ENCODE assay signal across 8 mouse cellular contexts in genomic region chrX:50599780-50600179, GRCm38 (mm10).
DNase-seq lines count a peak whose midpoint lies in the region; ATAC-seq lines count a peak whose summit lies in the region.

No protein-coding gene starts in this region.

- no peaks in the 10 kb centered on the region for H3K27me3 ChIP-seq in heart, embryonic 14.5 days (ENCODE audit: control insufficient read depth, insufficient read depth, low read length)
- H3K27me3 ChIP-seq in limb, embryonic 11.5 days (ENCODE audit: control insufficient read depth, insufficient read depth, low read length), result no peaks in the 10 kb centered on the region
- H3K27me3 ChIP-seq in midbrain, embryonic 15.5 days (replicated peaks), result no peaks in the 10 kb centered on the region

- H3K4me3 ChIP-seq in heart, embryonic 14.5 days (ENCODE audit: control insufficient read depth in 1 of 2, insufficient read depth in 1 of 2, low read depth in 1 of 2, low read length in 2 of 2), result peak overlapping the region; percentile 16 to 35; a peak in 3 of 4 replicates
- H3K4me3 ChIP-seq in limb, embryonic 11.5 days (ENCODE audit: low read depth, low read length), result no peak overlapping the region
- H3K4me3 ChIP-seq in midbrain, embryonic 15.5 days, result peak overlapping the region; percentile 27

- no peak overlapping the region; the same call in 1 of the 2 replicates for H3K9ac ChIP-seq in heart, embryonic 14.5 days (ENCODE audit: low read length)
- H3K9ac ChIP-seq in limb, embryonic 11.5 days (ENCODE audit: low read length), result no peak overlapping the region
- H3K9ac ChIP-seq in midbrain, embryonic 15.5 days, result no peak overlapping the region

- DNase-seq in cerebellum, adult 8-10 months, result peak; percentile 76
- peak; percentile 52 for DNase-seq in spleen, adult 12 weeks (ENCODE audit: low spot score)
- no peak for DNase-seq in spleen, postnatal 10 days (ENCODE audit: low spot score in 2 of 2)
- DNase-seq in limb, embryonic 11.5 days (ENCODE audit: low spot score), result peak; percentile 46

- H3K9me3 ChIP-seq in heart, embryonic 14.5 days (ENCODE audit: control insufficient read depth, low read length), result no peaks in the 10 kb centered on the region
- no peaks in the 10 kb centered on the region for H3K9me3 ChIP-seq in limb, embryonic 11.5 days (ENCODE audit: control insufficient read depth, low read length)
- no peaks in the 10 kb centered on the region for H3K9me3 ChIP-seq in midbrain, embryonic 15.5 days

- no peaks in the 10 kb centered on the region for H3K4me1 ChIP-seq in heart, embryonic 14.5 days (ENCODE audit: control insufficient read depth in 2 of 2, insufficient read depth in 2 of 2, low read length in 2 of 2)
- H3K4me1 ChIP-seq in limb, embryonic 11.5 days (ENCODE audit: control insufficient read depth, insufficient read depth, low read length), result no peaks in the 10 kb centered on the region
- H3K4me1 ChIP-seq in midbrain, embryonic 15.5 days, result no peaks in the 10 kb centered on the region

- H3K27ac ChIP-seq in heart, embryonic 14.5 days (replicated peaks in 1 of 2; ENCODE audit: control insufficient read depth in 1 of 2, insufficient read depth in 1 of 2, low read depth in 2 of 2, low read length in 2 of 2), result 0 out of 4 replicates have a peak overlapping the region, but pooled peaks of 1 of the 2 experiments have one; percentile 49
- no peak overlapping the region for H3K27ac ChIP-seq in limb, embryonic 11.5 days (replicated peaks; ENCODE audit: low read depth, low read length)
- peak overlapping the region; percentile 72; the same call in 1 of the 2 replicates for H3K27ac ChIP-seq in midbrain, embryonic 15.5 days

- peaks cover 26% of the 10 kb centered on the region for H3K36me3 ChIP-seq in heart, embryonic 14.5 days (ENCODE audit: control insufficient read depth, insufficient read depth, low read length)
- no peaks in the 10 kb centered on the region for H3K36me3 ChIP-seq in limb, embryonic 11.5 days (ENCODE audit: control insufficient read depth, insufficient read depth, low read length)
- no peaks in the 10 kb centered on the region for H3K36me3 ChIP-seq in midbrain, embryonic 15.5 days (replicated peaks)

- no peak for ATAC-seq in cerebellum, adult (ENCODE audit: insufficient number of reproducible peaks, low FRiP score, low TSS enrichment)
- ATAC-seq in heart, embryonic 14.5 days (ENCODE audit: insufficient number of reproducible peaks, insufficient read depth, low FRiP score, low read depth), result no peak
- ATAC-seq in limb, embryonic 11.5 days (ENCODE audit: insufficient number of reproducible peaks, low FRiP score, low TSS enrichment, low read depth), result no peak
- ATAC-seq in midbrain, embryonic 15.5 days (replicated peaks), result peak; percentile 44; the same call in 1 of the 2 replicates
- no peak for ATAC-seq in monocyte, adult 5-6 weeks (replicated peaks; ENCODE audit: insufficient number of reproducible peaks, low FRiP score, low TSS enrichment, poor library complexity, severe bottlenecking)

- 59% methylated on average over 4 of the region's 4 CpGs for WGBS in heart, embryonic 14.5 days
- WGBS in limb, embryonic 11.5 days, result 59% methylated on average over 4 of the region's 4 CpGs
- WGBS in midbrain, embryonic 15.5 days, result 59% methylated on average over 4 of the region's 4 CpGs

- peak overlapping the region; percentile 44 for H3K4me2 ChIP-seq in heart, embryonic 14.5 days (ENCODE audit: low read length)
- peak overlapping the region; percentile 20; the same call in 1 of the 2 replicates for H3K4me2 ChIP-seq in limb, embryonic 11.5 days (ENCODE audit: low read depth, severe bottlenecking)
- peak overlapping the region; percentile 38; the same call in 1 of the 2 replicates for H3K4me2 ChIP-seq in midbrain, embryonic 15.5 days

Comparison
In these comparisons a context has a peak if more than half of its experiments do, and no peak if none do; other contexts are left out.
1. DNase-seq: peak in cerebellum, adult 8-10 months (single experiment), spleen, adult 12 weeks (single experiment) and limb, embryonic 11.5 days (single experiment); none in spleen, postnatal 10 days (0 of 2).
2. Peak in every context shown above with its lines, with median percentiles within 50 percentile points of each other: H3K4me2 ChIP-seq.